Mouse (Mus musculus) lung, adult 2 months (tissue): ENCODE data around the gene Jarid2.
A peak's percentile ranks its signal among the peaks of the same experiment; 100 is the strongest.

Source experiments
- CTCF ChIP-seq: fragments of 200-500 bp; IDR thresholded peaks from 2 replicates; pipeline ENCODE4 v1.5.1; 2011; ENCODE audit warnings: mild to moderate bottlenecking, low read length, control low read depth; ENCODE audit not compliant: insufficient read depth
- POLR2A ChIP-seq: fragments of 200-500 bp; IDR thresholded peaks from 2 replicates; pipeline ENCODE4 v1.6.1; 2011; ENCODE audit warnings: low read depth, mild to moderate bottlenecking, control low read depth, low read length, borderline replicate concordance; ENCODE audit errors: extremely low read depth

DNA sequence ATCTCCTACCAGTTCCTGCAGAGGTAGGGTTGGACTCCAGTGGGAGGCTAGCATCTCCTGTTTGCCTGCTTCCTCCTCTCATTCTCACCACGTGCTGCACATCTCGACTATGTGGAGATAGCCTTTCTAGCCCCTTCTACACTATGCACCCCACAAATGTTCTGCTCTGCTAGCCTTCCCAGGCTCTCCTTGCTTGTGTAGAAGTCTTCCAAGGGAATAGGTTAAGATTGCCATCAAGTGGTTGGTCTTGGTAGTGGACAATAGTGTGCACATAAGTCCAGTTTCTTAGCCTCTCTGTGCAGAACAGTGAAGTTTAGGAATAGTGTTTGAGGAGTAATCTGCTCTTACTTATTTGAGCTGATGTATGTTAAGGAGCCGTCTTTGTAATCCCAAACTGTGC, 104.1 kb downstream of the Jarid2 start:
- TF ChIP-seq CTCF: 0 out of 2 replicates have a peak, but pooled peaks have one; percentile 3
- no peak for TF ChIP-seq POLR2A
